Mouse (Mus musculus): ENCODE measurements around the gene Agpat3. TPM values are rescaled to one million over a fixed set of nuclear protein-coding genes. Genes with fewer than 3 reads are reported as not detected.

Gene Agpat3
- polyA plus RNA-seq, 1 experiment = 43.7 TPM

DNA sequence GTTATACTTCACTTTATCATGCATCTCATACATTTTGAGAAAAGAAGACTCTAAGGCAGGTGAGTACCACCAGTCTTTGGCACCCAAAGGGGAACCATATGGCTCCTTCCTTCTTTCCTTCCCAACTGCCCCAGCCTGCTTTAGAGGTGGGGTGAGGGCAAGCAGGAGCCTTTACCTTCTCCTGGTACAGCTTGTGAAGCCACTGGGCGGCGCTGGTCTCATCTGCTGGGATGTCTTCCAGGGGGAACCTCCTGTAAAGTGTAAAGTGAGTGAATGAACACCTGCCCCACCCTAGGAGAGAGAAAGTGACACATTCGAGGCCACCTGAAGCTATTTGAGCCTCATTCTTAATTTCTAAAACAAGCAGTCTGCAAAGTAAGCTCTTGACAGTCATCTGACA, 74.5 kb downstream of the Agpat3 start:
- Histone ChIP-seq H3K4me3 (ENCODE audit: insufficient read depth, low read length) (no peak overlapping the region), H3K4me1 (ENCODE audit: control insufficient read depth, insufficient read depth, low read length) (no peaks in the 10 kb centered on the region), H3K27ac (ENCODE audit: insufficient read depth, low read length) (no peak overlapping the region)
- TF ChIP-seq CTCF (IDR thresholded peaks at IDR 0.05; ENCODE audit: borderline replicate concordance, insufficient read depth, low read length) (no peak), POLR2A (IDR thresholded peaks at IDR 0.05; ENCODE audit: low read depth, low read length) (no peak)

- no peaks in the 10 kb centered on the region for H3K4me1 ChIP-seq (ENCODE audit: control insufficient read depth, insufficient read depth, low read length)
Measured at GRCm38 (mm10) chr10:78276242-78276641, 76.0 kb downstream of the Agpat3 start.

GRCm38 (mm10) chr10:78272932-78273331, 79.4 kb downstream of the Agpat3 start:
- TF ChIP-seq CTCF (IDR thresholded peaks at IDR 0.05; ENCODE audit: borderline replicate concordance, insufficient read depth, low read length) (no peak), POLR2A (IDR thresholded peaks at IDR 0.05; ENCODE audit: low read depth, low read length) (no peak)
- Histone ChIP-seq H3K4me3 (ENCODE audit: insufficient read depth, low read length) (no peak overlapping the region), H3K4me1 (ENCODE audit: control insufficient read depth, insufficient read depth, low read length) (no peaks in the 10 kb centered on the region), H3K27ac (ENCODE audit: insufficient read depth, low read length) (no peak overlapping the region)

More at GRCm38 (mm10) chr10:78276242-78276641, 76.0 kb downstream of the Agpat3 start:
- H3K4me3 ChIP-seq (ENCODE audit: insufficient read depth, low read length) = no peak overlapping the region
- no peak overlapping the region for H3K27ac ChIP-seq (ENCODE audit: insufficient read depth, low read length)
- TF ChIP-seq CTCF (IDR thresholded peaks at IDR 0.05; ENCODE audit: borderline replicate concordance, insufficient read depth, low read length) (no peak), POLR2A (IDR thresholded peaks at IDR 0.05; ENCODE audit: low read depth, low read length) (no peak)

GRCm38 (mm10) chr10:78265881-78266280, 86.4 kb downstream of the Agpat3 start:
- Histone ChIP-seq H3K4me1 (ENCODE audit: control insufficient read depth, insufficient read depth, low read length) (no peaks in the 10 kb centered on the region), H3K4me3 (ENCODE audit: insufficient read depth, low read length) (no peak overlapping the region), H3K27ac (ENCODE audit: insufficient read depth, low read length) (no peak overlapping the region)
- TF ChIP-seq POLR2A (IDR thresholded peaks at IDR 0.05; ENCODE audit: low read depth, low read length) = no peak
- TF ChIP-seq CTCF (IDR thresholded peaks at IDR 0.05; ENCODE audit: borderline replicate concordance, insufficient read depth, low read length) = no peak

DNA sequence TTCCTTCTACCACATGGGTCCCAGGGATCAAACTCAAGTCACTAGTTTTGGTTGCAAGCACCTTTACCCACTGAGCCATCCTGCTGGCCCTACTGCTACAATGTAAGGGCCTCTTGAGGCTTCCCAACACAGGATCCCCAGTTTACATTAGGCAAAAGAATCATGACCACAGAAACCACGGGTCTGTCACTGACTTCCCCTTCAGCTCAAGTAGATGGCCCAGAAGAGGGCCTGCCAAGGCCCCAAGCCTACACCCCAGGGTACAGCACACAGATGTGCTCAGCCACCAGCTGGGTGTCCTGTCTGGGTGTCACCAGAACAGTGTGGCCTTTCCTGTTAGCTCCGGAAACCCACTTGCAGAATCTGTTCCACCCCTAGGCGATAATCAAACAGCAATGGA, 87.6 kb downstream of the Agpat3 start:
- Histone ChIP-seq H3K27ac (ENCODE audit: insufficient read depth, low read length) (no peak overlapping the region), H3K4me3 (ENCODE audit: insufficient read depth, low read length) (no peak overlapping the region), H3K4me1 (ENCODE audit: control insufficient read depth, insufficient read depth, low read length) (no peaks in the 10 kb centered on the region)
- TF ChIP-seq CTCF (IDR thresholded peaks at IDR 0.05; ENCODE audit: borderline replicate concordance, insufficient read depth, low read length) (no peak), POLR2A (IDR thresholded peaks at IDR 0.05; ENCODE audit: low read depth, low read length) (no peak)

GRCm38 (mm10) chr10:78260916-78261650, 91.2 kb downstream of the Agpat3 start:
- TF ChIP-seq CTCF (IDR thresholded peaks at IDR 0.05; ENCODE audit: borderline replicate concordance, insufficient read depth, low read length) (no peak), POLR2A (IDR thresholded peaks at IDR 0.05; ENCODE audit: low read depth, low read length) (no peak)
- no peaks in the 10 kb centered on the region for H3K4me1 ChIP-seq (ENCODE audit: control insufficient read depth, insufficient read depth, low read length)
- no peak overlapping the region for H3K27ac ChIP-seq (ENCODE audit: insufficient read depth, low read length)
- no peak overlapping the region for H3K4me3 ChIP-seq (ENCODE audit: insufficient read depth, low read length)

DNA sequence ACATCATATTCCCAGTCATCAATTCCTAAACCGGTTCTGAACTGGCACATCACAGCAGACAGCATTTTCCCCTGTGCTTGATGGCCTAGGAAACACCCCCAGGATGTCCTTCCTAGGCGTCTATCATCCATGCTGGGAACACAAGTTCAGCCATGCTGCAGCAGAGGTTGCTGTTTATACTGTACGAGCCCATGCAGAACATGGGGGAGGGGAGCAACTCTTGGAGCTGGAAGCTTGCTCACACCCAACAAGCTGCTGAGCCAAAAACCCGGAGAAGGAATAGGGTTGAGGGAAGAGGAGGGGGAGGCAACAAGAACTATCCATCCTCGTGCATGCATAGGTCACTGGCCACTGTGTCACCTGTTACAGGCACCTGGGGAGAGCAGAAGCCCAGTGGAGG, 92.0 kb downstream of the Agpat3 start:
- Histone ChIP-seq H3K4me3 (ENCODE audit: insufficient read depth, low read length) (no peak overlapping the region), H3K27ac (ENCODE audit: insufficient read depth, low read length) (no peak overlapping the region), H3K4me1 (ENCODE audit: control insufficient read depth, insufficient read depth, low read length) (no peaks in the 10 kb centered on the region)
- TF ChIP-seq POLR2A (IDR thresholded peaks at IDR 0.05; ENCODE audit: low read depth, low read length) = no peak
- no peak for TF ChIP-seq CTCF (IDR thresholded peaks at IDR 0.05; ENCODE audit: borderline replicate concordance, insufficient read depth, low read length)

DNA sequence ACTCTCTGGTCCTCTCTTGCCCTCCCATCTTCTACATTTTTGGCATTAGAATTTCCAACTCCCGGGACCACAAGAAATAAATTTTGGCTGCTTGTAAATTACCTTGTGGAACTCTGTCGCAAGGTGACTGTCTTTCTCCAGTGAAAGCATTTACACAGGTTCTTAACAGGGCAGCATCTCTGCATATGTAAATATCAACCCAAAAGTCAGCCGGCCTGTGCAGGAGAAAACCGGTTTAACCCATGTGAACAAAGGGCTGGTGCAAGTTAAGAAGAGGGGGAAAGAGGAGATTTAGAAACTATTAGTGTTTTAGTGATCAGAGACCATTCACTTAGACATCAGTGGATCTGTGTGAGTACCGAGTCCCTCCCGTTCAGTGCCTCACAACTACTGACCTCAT, 92.6 kb downstream of the Agpat3 start:
- no peak overlapping the region for H3K27ac ChIP-seq (ENCODE audit: insufficient read depth, low read length)
- H3K4me1 ChIP-seq (ENCODE audit: control insufficient read depth, insufficient read depth, low read length) = no peaks in the 10 kb centered on the region
- H3K4me3 ChIP-seq (ENCODE audit: insufficient read depth, low read length) = no peak overlapping the region
- TF ChIP-seq POLR2A (IDR thresholded peaks at IDR 0.05; ENCODE audit: low read depth, low read length) (no peak), CTCF (IDR thresholded peaks at IDR 0.05; ENCODE audit: borderline replicate concordance, insufficient read depth, low read length) (no peak)

DNA sequence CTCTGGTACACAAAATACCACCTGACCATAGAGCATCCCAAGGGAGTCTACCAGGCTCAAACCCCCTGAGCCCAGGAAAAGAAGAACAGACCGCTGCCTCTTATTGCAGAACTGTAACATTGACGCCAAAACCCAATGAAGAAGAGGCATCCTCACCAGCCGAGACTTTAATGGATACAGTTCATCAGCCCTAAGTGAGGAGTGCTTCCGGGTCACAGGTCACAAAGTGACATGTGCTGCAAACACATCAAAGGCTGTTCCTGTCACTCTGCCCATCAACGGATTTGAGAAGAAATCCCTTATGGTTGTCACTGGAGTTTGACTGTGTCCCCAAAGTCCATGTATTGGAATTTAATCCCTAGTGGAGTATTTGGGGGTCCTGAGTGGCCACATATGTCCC, 93.1 kb downstream of the Agpat3 start:
- H3K27ac ChIP-seq (ENCODE audit: insufficient read depth, low read length) = no peak overlapping the region
- H3K4me1 ChIP-seq (ENCODE audit: control insufficient read depth, insufficient read depth, low read length) = no peaks in the 10 kb centered on the region
- no peak for TF ChIP-seq CTCF (IDR thresholded peaks at IDR 0.05; ENCODE audit: borderline replicate concordance, insufficient read depth, low read length)
- TF ChIP-seq POLR2A (IDR thresholded peaks at IDR 0.05; ENCODE audit: low read depth, low read length) = no peak
- no peak overlapping the region for H3K4me3 ChIP-seq (ENCODE audit: insufficient read depth, low read length)

GRCm38 (mm10) chr10:78258142-78258675, 94.1 kb downstream of the Agpat3 start:
- Histone ChIP-seq H3K4me1 (ENCODE audit: control insufficient read depth, insufficient read depth, low read length) (no peaks in the 10 kb centered on the region), H3K27ac (ENCODE audit: insufficient read depth, low read length) (no peak overlapping the region), H3K4me3 (ENCODE audit: insufficient read depth, low read length) (no peak overlapping the region)
- no peak for TF ChIP-seq POLR2A (IDR thresholded peaks at IDR 0.05; ENCODE audit: low read depth, low read length)
- no peak for TF ChIP-seq CTCF (IDR thresholded peaks at IDR 0.05; ENCODE audit: borderline replicate concordance, insufficient read depth, low read length)
